Mouse (Mus musculus): ENCODE data around the gene Fbxl17.

Fbxl17 gene

DNA sequence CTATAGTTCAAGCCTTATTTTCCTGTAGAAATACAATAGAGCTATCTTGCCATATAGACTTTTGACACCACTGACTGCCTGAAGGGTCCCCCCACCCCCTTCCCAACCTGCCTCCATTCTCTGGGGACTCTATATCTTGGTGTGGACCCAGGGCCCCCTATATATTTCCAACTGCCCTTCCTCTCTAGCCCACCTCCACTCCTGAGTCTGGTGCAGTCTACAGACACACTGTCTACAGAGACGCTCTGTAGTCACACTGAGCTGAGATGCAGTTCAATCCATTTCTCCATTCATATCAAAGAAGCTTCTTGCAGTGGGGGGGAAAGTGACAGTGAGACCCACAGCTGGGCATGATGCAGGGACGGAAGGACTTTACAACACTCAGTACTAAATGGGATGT is 226.5 kb downstream of the Fbxl17 start:
- DNase-seq = no peak

DNA sequence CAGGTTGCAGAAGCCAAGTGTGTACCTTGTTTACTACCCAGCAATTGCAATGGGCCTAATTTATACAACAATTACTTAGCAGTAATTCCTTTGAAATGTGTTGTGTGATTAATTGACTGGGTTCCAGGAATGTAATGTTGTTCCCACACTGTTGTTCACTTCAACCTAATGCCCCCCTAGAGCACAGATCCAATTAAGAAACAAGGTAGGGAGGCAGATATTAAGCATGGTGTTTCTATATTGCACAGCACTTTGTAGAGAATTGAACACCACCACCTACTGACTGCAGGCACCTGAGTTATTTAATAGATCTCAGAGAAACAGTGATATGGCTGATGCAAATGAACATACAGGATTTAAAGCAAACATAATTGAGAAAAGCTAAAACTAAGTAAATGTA is 226.9 kb downstream of the Fbxl17 start:
- no peak for DNase-seq

DNA sequence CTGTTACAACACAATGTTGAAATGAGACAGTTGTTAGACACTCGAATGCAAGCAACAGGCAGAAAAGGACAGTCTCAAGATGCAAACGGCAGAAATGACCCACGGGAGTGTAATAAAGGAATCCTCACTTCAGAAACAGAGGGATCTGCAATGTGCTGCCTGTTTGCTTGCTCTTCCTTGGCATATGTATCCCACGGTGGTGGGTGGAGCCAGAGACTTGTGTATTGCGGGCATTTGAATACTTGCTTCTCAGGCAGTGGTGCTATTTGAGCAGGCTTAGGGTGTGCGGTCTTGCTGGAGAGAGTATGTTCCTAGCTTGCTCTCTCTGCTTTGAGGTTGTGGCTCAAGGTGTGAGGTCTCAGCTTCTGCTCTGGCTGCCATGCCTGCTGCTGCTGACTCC is 228.8 kb downstream of the Fbxl17 start:
- no peak for DNase-seq

DNA sequence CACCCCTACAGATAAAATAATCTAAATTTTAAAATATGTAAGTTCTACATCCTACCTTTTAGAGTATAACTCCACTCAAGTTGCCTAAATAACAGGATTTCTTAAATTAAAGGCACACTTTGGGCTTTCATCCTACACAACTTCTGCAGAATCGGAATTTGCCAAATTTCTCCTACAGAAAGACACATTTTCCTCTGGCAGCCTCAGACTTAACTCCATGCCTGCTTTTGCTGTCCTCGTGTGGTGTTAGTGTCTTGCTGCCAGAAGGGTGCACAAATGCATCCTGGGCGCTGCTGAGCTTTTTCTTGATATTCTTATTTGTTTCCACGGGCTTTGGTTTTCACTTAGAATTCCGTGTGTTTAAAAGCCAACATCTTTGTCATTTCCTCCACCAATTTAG is 229.3 kb downstream of the Fbxl17 start:
- DNase-seq = no peak

DNA sequence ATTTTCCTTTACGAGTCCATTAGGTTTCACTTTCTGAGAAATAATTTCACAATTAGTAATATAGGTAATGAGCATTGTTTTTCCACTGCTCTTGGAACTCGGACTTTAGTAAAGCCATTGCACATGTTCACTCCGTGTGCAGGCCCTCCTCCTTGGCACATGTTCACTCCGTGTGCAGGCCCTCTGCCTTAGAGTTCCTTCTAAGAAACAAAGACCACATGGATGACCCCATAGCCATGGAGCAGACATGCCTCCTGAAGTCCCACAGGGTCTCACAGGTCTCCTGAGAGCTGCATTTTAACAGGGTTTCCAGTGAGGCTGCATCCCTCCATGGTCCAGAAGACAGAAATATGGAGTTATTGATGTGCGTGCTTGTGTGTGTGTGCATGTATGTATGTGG is 237.1 kb downstream of the Fbxl17 start:
- no peak for DNase-seq

DNA sequence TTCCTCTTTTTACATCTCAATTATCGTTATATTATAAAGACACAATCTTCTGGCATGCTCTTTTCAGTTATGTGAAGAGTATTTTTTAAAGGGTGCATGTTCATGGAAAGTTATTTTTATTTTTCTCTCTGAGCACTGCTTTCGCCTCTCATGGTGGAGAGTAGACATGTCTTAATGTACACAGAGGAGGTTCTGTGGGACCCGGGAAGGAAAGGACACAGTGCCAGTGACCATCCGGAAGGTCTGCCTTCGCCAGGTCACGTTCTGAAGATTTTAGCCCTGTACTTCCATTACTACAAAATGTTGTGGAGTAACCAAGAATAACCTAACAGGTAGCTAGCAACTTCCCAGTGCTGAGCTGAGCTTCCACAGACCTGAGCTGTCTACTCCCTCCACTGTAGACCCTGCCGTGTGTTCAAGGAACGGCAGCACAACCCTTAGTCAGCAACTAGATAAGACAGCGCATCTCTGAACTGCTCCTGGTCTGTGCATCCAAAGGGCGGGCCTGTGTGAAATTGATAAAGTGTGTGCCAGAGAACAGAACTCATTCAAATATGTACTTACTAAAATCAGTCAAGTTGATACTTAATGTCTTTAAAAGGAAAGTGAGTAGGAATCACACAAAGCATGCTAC is 238.2 kb downstream of the Fbxl17 start:
- no peak for DNase-seq

DNA sequence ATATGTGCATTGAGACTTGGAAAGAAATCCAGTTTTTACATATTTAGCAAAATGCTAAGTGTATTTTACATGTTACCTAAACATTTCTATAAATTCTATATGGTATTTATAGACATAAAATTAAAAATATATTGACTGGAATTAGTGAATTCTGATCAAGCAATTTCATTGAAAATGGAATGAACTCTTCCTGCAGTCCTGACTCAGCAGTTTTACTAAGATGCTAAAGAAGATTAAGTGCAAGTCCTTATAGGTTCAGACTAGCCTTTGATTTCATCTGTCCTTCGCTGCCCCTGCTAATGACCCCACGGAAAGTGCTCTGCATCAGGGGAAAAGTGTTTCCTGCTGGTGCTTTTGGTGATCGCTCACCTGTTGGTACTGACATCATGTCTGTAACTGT is 240.7 kb downstream of the Fbxl17 start:
- DNase-seq = no peak

DNA sequence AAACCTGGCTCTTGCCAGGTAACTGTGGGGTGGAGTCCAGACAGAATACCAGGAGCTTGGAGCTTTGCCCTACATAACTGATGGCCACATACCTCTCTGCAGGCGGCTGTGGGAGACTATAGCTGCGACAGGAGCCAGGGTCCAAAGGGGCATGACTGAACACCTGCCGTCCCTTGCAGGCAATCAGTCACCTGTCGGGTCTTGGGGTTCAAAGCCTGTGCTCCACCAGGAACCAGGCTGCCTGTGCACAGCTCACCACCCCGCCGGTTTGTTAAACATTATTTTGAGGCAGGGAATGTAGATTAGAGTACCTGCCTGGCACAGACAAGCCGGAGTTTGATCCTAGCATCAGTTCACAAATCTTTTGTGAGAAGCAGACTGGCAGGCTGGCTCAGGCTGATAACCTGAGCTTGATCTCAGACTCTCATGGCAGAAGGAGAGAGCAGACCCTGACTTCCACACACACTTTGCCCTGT is 253.6 kb downstream of the Fbxl17 start:
- DNase-seq = no peak

DNA sequence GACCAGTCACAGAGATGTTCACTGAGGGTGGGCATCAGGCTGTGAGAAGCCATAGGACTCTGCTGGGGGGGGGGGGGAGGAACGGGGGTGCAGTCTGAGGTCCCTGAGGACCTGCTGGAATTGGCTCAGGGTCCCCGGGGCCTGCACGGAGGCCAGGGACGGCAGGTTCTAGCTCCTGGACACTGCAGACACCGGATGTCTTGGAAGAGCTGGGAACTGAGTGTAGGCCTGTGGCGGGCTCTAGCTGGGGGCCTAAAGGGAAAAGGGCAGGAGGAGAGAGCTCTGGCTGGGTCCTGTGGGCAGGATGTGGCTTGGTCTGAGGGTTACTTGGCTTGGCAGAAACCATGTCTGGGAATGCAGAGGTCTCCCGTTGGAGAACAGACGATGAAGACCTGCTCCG is 254.3 kb downstream of the Fbxl17 start:
- DNase-seq = no peak

DNA sequence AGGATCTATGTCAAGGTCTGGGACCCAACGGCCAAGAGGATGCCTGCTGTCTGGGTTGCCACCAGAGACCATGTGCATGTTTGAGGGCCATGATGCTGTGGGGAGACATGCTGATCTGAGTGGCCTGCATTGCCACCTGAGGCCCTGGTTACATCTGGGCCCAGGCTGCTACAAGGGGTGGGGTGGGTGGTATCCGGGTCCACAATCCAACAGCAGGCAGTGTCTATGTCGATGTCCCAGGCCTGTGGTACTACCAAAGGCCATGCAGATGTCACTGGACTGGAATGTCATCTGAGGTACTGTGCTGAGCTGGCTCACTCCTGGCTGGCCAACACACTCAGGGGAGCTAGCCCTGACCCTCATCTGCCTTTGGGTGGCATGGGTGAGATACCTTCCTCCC is 257.1 kb downstream of the Fbxl17 start:
- no peak for DNase-seq

DNA sequence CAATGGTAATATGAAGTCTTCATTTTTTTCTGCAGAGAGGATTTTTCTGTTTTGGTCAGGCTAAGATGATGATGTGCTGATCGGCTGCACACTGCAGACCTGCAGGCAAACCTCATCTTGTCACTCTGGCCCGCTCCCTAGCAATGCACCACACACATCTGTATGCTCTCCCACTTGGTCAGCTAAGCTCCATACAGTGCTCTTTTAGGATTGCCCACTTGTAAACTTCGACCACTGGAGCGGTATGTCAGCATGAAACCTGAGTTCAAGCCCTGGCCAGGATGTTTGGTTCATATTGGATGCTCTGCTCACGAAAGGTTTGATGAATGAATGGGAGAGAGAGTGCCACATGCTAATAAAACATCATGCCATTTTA is 259.1 kb downstream of the Fbxl17 start:
- DNase-seq = no peak

DNA sequence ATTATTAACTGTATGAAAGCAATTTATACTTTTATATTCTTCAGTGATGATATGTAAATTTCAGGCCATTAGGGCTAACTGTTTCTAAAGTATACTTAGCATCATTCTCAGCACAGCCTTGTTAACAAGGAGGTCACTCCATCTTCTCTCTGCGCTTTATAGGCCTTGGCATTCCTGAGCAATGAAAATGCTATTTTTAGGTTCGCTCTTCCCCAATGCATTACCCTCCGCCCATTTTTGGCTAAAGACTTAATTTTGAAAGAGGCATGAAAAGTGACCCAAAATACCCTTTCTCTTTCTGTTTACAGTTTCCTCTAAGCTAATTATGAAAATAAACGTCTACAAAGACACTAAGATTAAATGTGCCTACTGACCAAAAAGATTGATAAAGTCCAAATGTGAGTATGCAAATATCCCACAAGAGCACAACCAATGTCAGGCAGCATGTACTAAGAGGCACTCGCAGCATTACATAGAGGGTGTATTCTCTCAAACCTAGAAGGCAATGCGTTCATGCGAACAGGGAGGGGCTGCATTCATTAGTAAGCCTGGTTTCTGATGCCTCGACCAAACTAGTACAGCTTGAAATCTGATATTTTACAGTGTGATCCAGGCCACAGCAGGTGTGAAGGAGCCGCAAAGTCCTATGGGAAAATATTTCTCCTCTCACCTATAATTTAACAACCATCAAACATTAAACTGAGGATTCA is 259.6 kb downstream of the Fbxl17 start:
- no peak for DNase-seq

DNA sequence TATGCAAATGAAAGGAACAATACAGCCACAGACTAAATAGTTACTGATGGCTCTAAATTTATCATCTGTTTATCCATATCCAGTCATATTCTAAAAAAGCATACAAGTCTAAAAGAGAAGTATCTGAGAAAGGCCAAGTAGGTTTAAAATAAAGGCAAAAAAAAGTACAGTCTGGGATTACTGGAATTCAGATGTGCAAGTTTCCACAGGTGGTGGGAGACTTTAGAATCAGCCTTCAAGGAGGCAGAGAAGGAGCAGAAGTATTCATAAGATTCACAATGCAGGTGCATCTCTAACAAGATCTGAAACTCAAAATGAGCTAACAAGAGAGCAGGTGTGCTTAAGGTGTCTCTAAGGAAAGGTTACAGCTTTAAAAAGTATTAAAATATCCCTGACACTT is 263.0 kb downstream of the Fbxl17 start:
- DNase-seq = no peak

DNA sequence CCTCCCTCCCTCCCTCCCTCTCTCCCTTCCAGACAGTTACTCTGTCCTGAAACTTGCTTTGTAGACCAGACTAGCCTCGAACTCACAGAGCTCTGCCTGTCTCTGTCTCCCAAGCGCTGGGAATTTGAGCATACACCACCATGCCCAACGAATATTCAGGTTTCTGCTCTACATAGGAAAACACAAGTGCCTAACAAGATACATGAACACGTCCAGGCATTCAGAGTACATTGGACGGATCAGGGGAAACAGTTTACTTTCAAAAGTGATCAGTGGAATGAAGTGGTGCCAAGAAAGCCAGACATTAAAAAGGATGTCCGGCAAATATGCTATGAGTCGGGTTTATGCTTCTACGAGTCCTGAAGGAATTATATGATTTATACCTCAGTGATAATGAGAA is 263.6 kb downstream of the Fbxl17 start:
- DNase-seq = no peak

DNA sequence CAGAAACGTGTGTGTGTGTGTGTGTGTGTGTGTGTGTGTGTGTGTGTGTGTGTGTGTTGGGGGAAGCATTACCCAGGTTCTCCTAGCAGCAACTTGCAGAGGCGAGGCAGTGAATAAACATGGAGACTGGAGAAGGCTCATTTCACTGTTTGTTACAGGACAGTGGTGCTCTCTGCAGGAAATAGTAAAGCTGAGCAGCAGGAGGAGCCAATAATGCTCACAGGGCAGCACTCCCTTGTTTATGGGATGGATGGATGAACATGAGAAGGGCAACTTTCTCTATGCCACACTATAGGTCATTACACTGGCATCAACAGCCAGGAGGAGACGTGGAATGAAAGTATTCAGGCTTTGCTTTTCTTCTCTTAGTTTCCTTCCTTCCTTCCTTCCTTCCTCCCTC is 264.0 kb downstream of the Fbxl17 start:
- no peak for DNase-seq

DNA sequence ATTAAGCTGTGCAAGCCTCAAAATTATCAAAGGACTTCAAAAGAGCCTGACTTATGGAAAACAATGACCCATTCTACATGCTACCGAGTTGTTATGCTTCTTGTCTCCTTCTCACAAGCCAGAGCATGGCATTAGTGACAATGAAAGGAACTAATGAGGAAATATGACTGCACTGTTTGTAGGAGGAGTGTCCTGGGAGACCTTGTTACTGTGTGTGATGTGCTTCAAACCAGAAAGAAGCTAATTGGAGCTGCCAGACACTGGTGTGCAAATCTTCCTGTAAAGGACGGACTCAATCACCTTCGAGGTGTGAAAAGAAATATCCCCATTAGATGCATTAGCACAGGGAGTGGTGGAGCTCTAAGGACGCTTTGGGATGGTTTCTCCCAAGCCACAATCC is 270.7 kb downstream of the Fbxl17 start:
- DNase-seq = no peak

DNA sequence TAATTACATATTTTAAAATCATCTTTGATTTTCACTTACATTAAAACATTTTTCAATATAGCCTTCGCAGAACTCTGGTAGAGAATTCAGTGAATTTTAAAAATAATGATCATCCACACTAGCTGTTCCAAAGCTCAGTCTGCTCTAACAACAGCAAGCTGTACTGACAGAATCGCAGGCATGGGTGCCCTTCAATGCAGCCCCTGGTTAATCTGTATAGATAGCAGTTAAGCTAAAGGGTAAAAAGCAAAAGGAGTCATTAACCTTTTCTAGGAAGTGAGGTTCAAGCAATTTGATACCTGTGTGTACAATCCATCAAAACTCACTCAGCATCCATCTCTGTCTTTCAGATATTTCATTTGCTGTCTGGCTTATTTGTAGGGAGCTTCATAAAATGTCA is 273.4 kb downstream of the Fbxl17 start:
- DNase-seq = no peak

DNA sequence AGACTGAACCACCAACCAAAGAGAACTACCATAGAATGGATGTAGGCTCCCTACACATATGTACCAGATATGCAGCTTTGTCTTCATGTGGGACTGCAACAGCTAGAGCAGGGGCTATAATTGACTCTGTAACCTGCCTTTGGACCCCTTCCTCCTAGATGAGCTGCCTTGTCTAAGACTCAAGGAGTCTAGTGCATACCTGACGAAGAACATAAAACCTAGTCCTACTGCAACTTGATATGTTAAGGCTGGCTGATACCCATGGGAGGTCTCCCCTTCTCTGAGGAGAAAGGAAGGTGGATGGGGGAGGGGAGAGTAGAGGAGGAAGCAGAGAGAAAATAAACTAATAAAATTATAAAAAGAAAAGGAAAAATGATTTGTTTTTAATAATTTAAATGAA is 273.9 kb downstream of the Fbxl17 start:
- no peak for DNase-seq

DNA sequence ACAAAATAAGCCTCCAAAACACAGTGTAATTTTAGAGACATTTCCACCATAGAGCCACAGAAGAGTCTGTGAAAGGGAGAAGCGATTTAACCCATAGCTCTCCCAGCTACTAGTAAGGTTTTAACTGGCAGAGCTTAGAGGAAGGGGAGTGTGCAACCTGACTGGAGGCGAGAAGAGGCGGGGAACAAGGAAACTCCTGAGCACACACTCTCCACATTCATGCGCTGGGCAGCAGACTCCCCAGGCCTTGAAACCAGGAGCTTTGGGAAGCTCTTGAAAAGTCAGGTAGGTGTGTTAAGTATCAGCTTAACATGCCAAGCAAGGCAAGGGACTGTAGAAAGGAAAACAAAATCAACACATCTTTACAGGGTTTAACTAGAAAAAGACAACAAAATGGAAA is 276.1 kb downstream of the Fbxl17 start:
- DNase-seq = no peak

DNA sequence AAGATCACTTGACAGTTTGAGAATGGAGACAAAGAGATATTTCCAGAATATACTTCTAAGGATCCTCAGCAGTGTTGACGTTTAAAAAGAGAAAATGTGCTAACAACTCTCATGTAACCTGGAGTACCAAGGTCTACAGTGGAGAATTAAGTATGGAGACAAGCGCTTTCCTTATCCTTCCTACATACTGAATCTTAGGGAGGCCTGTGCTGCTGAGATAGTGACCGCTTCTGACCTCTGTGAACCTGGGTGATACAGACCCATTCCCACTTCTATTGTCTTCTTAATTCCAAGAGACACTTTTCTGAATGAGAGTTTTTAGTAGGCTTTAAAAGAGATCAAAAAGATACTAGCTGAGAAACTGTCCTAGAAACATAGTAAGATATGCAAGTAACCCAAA is 278.2 kb downstream of the Fbxl17 start:
- DNase-seq = no peak

DNA sequence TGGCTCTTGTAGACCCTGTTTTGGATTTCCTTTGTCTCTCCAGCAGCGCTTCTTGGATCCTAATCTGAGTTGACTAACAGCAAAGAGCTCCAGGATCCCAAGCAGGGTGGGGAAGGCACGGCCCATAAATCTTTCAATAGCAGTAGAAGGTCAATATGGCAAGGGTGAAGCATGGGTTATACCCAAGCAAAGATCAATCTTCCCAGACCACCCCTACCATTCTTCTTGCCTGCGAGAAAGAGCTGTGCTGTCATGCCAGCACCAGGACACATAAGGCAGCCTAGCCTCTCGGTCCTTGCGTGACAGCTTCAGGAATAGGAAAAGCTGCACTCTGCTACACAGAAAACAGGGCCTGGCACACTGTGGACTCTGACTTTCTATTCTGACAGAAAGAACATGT is 279.0 kb downstream of the Fbxl17 start:
- no peak for DNase-seq

DNA sequence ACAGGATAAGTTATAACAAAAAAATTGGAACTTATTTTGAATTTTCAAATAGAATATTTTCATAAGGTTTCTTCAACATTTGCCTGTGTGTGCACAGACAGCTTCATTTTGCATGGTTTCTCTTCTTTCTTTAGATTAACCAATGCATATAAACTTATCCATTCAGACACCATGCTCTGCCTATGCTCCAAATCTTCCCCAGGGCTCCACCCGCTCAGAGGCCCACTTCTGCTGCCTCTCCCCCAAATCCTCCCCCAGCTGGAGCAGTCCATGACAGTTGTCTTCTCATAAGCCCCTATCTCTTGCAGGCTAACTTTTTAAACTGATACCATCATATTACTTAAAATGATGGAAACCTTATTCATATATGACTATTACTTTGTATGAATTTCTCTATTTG is 282.8 kb downstream of the Fbxl17 start:
- DNase-seq = no peak

DNA sequence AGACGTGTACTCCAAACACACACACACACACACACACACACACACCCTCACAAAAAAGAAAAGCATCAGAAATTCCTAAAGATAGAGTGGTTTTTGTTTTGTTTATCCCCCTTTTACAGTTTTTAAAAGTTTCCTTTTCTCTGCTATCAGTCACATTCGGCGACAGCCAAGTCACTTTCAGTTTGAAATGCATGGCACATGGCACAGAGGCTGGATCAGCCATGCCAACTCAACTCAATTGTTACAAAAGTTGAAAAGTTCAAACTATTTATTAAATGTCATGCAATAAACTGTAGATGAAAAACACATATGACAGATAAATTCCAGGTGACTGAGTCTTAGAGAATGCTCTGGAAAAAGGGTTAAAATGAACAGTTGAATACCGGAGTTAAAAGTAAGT is 287.8 kb downstream of the Fbxl17 start:
- no peak for DNase-seq

DNA sequence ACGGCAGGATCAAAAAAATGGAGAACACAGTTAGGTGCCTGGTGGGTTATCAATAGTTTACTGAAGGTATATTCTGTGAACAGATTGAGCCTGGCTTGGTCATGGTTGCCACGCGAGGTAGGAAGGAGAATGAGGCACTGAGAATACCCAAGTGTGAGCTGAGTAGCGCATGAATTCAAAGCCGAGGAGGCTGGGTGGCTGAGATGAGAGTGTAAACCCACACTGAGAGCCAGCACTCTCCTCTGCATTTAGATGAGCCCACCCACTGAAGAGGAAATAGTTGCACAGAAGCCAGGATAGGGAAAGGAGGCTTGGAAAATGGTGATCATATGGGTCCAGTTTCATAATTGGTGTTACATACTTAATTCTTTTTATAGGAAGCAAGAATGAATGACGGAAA is 290.7 kb downstream of the Fbxl17 start:
- DNase-seq = no peak

DNA sequence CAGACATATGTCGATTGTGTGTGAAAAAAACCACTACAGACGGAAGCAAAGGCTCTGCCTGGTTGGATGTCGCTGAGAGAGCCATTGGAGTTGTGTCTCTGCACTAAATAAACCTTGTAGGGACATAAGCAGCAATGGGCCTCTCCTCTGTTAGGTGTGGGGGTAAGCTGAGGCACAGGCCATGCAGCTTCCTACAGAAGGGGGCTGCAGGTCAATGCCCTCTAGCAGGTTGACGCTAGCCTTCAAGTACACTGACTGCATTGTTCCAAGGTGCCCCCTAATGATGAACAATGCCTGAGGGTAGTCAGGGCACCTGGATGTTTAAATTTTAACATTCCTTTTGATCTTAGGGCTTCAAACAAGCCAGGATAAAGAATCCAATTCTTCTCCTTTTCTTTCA is 291.5 kb downstream of the Fbxl17 start:
- DNase-seq = no peak
